In the genomic region with DNA sequence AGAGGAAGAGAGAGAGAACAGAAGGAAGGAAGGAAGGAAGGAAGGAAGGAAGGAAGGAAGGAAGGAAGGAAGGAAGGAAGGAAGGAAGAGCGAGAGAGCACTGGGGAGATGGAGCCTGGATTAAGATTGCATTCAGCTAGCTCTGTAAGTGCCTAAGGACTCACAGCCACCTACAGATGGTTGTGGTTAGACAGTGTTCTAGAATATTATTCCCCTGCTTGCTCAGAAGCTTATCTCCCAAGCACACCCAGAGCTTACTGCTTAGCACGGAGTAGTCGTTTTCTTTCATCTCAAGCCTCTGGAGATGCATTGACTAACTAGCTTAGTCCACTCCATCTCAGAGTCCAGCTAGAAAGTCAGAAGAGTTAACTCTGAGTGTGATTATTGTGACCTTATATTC, we compare ENCODE assay signal across 15 mouse cellular contexts.
"Had no signal": no experiment of that assay in that cellular context is flagged by ENCODE, and none has a peak within 500 bp of the region (broad histone marks: within the 10 kb centered on the region; RNA-seq: fewer than 3 reads in every experiment).

No protein-coding gene starts in this region.

- H3K9me3 ChIP-seq: limb, embryonic 10.5 days; midbrain, embryonic 10.5 days; neural tube, embryonic 13.5 days had no signal

- H3K27ac ChIP-seq: left cerebral cortex, adult 2 months; limb, embryonic 10.5 days; midbrain, embryonic 10.5 days; neural tube, embryonic 13.5 days had no signal

- DNase-seq: kidney, adult 11 months; kidney, adult 9 months; kidney, postnatal 14 days; lung, adult 18-20 months; retina, postnatal 1 day; right cerebral cortex, postnatal 4 days; spleen, adult 18-20 months; thymus, adult 18-20 months; thymus, postnatal 25 days had no signal

- ATAC-seq: inflammation-experienced regulatory T-cells, adult 6 months; midbrain, embryonic 16.5 days had no signal

- H3K9ac ChIP-seq: neural tube, embryonic 13.5 days had no signal

- H3K4me2 ChIP-seq: neural tube, embryonic 13.5 days had no signal

- H3K4me1 ChIP-seq: limb, embryonic 10.5 days; midbrain, embryonic 10.5 days; neural tube, embryonic 13.5 days had no signal

- H3K4me3 ChIP-seq: left cerebral cortex, adult 2 months; limb, embryonic 10.5 days; midbrain, embryonic 10.5 days; neural tube, embryonic 13.5 days had no signal

- H3K27me3 ChIP-seq: neural tube, embryonic 13.5 days had no signal
